Mouse (Mus musculus) CD4-positive, CD25-positive, alpha-beta regulatory T cell, adult 9 weeks (primary cell): Measurements from ENCODE around the gene Acox1. TPM values are rescaled to one million over a fixed set of nuclear protein-coding genes. Genes with fewer than 3 reads are reported as not detected.

Source experiments
- polyA plus RNA-seq: library from polyadenylated mRNA; unstranded; fragments of 100-300 nt; shearing (Covaris generic); gene quantifications from one replicate; pipeline ENCODE4 v1.2.1, GENCODE M21; 2017

Acox1 gene
- 24.5 TPM for polyA plus RNA-seq

DNA sequence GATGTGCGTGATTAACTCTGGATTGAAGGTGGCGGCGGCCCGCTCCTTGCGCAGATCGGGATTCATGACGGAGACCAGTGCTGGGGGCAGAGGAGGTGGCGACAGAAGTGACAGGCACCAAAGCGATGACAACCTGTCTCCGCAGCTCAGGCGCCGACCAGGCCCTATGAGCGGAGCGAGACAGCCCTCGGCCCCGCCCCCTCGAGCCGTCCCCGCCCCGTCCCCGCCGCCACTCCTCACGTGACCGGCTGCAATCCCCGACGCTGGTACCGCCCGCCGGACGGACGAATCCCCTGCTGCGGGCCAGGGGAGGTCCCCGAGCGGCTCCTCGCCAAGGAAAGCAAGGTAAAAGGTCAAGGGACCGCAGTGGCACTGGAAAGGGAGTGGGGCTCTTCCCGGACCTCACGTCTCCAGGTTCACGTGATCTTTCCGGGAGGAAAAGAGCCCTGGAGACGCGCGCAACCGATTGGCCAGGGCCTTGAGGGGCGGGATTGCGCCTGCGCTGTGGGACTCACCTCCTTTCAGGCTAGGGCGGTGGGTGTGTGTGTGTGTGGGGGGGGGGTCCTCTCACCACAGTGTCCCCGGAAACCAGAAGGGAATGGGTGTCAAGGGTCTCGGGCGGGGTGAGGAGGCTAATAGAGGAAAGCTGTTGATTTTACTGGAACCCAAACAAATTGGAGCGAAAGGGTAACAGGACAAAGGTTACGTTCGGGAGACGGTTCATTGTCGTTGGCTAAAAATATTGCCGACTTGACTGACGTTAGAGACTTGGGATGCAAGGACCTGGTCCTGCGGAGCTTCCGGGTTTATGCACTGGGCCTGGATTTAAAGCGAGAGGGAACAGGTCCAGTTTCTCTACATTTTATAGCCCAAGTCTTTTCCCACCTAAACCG is at the start of gene Acox1, which contains the start of gene Ten1:
Acox1 (minus strand) TSS at position 407 of the 893 bp plus-strand sequence.
Ten1 (plus strand) TSS at position 217 of the 893 bp plus-strand sequence.

GRCm38 (mm10) chr11:116237742-116238395 is 39.0 kb upstream of the Acox1 start, which contains the start of gene Evpl:
TSS of gene Evpl (minus strand) at chr11:116238077.

DNA sequence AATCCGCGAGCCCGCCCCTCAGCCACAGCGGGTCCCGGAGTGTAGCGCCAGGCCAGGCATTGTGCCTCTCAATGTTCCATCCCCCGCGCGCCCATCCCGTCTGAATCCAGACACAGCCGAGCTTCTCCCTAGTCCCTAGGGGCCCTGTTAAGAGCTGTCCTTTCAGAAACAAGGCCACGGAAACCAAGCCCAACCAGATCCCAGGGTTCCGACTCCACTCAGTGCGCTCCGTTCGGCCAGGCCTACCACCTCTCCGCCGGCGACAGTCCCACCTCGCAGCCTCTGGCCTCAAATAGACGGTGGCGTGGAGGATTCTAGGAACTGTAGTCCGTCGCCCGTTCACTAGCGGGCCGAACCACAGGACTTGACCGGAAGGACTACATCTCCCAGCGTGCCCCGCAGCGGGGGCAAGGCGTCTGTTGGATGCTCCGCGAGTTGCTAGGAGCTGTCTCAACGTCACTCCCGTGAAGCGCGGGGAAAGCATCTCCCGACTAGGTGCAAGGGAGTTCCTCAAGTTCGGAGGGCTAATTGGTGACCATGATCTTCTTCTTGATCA is 30.9 kb downstream of the Acox1 start, which contains the start of gene Fbf1:
Fbf1 (minus strand) TSS at position 283 of the 556 bp plus-strand sequence.

DNA sequence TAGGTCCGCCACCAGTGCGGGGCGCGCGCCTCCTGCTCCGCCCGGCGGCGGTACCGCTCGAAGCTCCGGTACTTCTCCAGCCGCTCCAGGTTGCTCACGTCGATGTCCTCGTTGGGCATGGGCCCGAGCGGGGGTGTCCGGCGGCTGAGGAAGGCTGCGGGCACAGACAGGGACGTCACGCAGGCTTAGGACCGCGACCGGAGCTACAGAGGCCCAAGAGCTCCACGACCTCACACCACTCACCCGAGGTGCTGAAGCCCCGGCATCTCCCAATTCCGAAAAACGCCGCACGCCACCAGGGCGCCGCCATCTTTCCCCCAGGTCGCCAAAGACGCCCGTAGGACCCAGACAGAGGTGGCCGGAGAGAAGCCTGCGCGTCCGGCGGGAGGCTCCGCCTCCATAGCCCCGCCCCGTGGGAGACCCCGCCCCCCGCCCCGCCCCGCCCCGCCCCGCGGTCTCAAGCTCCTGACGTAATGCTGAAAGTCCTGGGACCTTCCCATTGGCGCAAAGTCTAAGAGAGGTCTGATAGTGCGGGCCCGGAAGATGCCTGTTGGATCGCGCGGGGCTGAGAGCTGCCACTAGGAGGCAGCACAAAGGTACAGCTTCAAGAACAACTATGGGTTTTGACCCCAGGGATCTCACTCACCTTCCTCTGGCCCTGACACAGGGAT is 60.2 kb downstream of the Acox1 start, which contains the start of gene Mrpl38:
Mrpl38 (minus strand) TSS at position 401 of the 671 bp plus-strand sequence.

GRCm38 (mm10) chr11:116130488-116131205 is 68.2 kb downstream of the Acox1 start, which contains the start of gene Trim65:
TSS of gene Trim65 (minus strand) at chr11:116131128.

GRCm38 (mm10) chr11:116127156-116127980 is 71.5 kb downstream of the Acox1 start, which contains the start of gene Trim47:
TSS of gene Trim47 (minus strand) at chr11:116127210.

Other genes starting within 250 kb of the Acox1 start
- 0.07 TPM for gene Itgb4, start 224.3 kb downstream of the Acox1 start, polyA plus RNA-seq
- gene Galk1, start 186.3 kb downstream of the Acox1 start, polyA plus RNA-seq, result 40.7 TPM
- 1,313 TPM for gene H3f3b, start 171.1 kb downstream of the Acox1 start, polyA plus RNA-seq
- gene Unk, start 168.7 kb downstream of the Acox1 start, polyA plus RNA-seq, result 41.0 TPM
- gene Unc13d, start 121.1 kb downstream of the Acox1 start, polyA plus RNA-seq, result 186 TPM
- gene Wbp2, start 112.0 kb downstream of the Acox1 start, polyA plus RNA-seq, result 227 TPM
- not detected for gene Trim47, start 71.8 kb downstream of the Acox1 start, polyA plus RNA-seq
- gene Trim65, start 67.9 kb downstream of the Acox1 start, polyA plus RNA-seq, result 7.7 TPM
- 54.6 TPM for gene Mrpl38, start 60.2 kb downstream of the Acox1 start, polyA plus RNA-seq
- 5.6 TPM for gene Fbf1, start 30.9 kb downstream of the Acox1 start, polyA plus RNA-seq
- gene Ten1, start 190 bp downstream of the Acox1 start, polyA plus RNA-seq, result 93.2 TPM
- 0.09 TPM for gene Evpl, start 39.0 kb upstream of the Acox1 start, polyA plus RNA-seq
- 88.0 TPM for gene Srp68, start 75.2 kb upstream of the Acox1 start, polyA plus RNA-seq
- not detected for gene Galr2, start 81.9 kb upstream of the Acox1 start, polyA plus RNA-seq
- 113 TPM for gene Exoc7, start 108.2 kb upstream of the Acox1 start, polyA plus RNA-seq
- gene Foxj1, start 136.4 kb upstream of the Acox1 start, polyA plus RNA-seq, result not detected
- gene Rnf157, start 214.0 kb upstream of the Acox1 start, polyA plus RNA-seq, result 2.4 TPM
- 25.0 TPM for gene Ubald2, start 235.0 kb upstream of the Acox1 start, polyA plus RNA-seq